Mouse (Mus musculus) stomach, postnatal 0 days (tissue): ENCODE results near the gene Pdcd7. TPM values are rescaled to one million over a fixed set of nuclear protein-coding genes. Genes with fewer than 3 reads are reported as not detected.

Experiments used
- ATAC-seq: fragments of 200-750 bp; cut with Nextera tagmentation; 2 replicates; pipeline ENCODE4 v1.8.0; 2017; ENCODE audit not compliant: low FRiP score, low TSS enrichment
- DNase-seq: peaks from one replicate; pipeline ENCODE4 v3.0.0-alpha.2; 2016; ENCODE audit warnings: low spot score
- H3K27ac ChIP-seq: fragments of 300-500 bp; sonication (generic); replicated peaks from 2 replicates; pipeline ENCODE4 v1.5.1; 2014; ENCODE audit warnings: mild to moderate bottlenecking, control low read depth
- H3K27me3 ChIP-seq: fragments of 300-500 bp; sonication (generic); 2 replicates; pipeline ENCODE4 v1.6.1; 2014; ENCODE audit warnings: low read length; ENCODE audit not compliant: control insufficient read depth, insufficient read depth
- H3K36me3 ChIP-seq: fragments of 300-500 bp; sonication (generic); 2 replicates; pipeline ENCODE4 v1.6.1; 2014; ENCODE audit warnings: low read length, mixed read lengths; ENCODE audit not compliant: control insufficient read depth, insufficient read depth
- H3K4me1 ChIP-seq: fragments of 300-500 bp; sonication (generic); replicated peaks from 2 replicates; pipeline ENCODE4 v1.6.1; 2014; ENCODE audit warnings: antibody characterized with exemption; ENCODE audit not compliant: control insufficient read depth, insufficient read depth
- H3K4me2 ChIP-seq: fragments of 300-500 bp; sonication (generic); replicated peaks from 2 replicates; pipeline ENCODE4 v1.6.1; 2014; ENCODE audit warnings: low read depth, mild to moderate bottlenecking, control low read depth, moderate library complexity
- H3K4me3 ChIP-seq: fragments of 300-500 bp; sonication (generic); 2 replicates; pipeline ENCODE4 v1.5.1; 2014; ENCODE audit warnings: low read depth, low read length, control low read depth
- H3K9ac ChIP-seq: fragments of 300-500 bp; sonication (generic); 2 replicates; pipeline ENCODE4 v1.6.1; 2014; ENCODE audit warnings: mild to moderate bottlenecking, low read length, control low read depth, mixed read lengths
- H3K9me3 ChIP-seq: fragments of 300-500 bp; sonication (generic); 2 replicates; pipeline ENCODE4 v1.6.1; 2016; ENCODE audit warnings: low read length; ENCODE audit not compliant: control insufficient read depth
- CTCF ChIP-seq: IDR thresholded peaks from 2 replicates; pipeline ENCODE4 v1.5.1; 2016; ENCODE audit warnings: antibody characterized with exemption, low read depth, mild to moderate bottlenecking, moderate library complexity
- EP300 ChIP-seq: optimal IDR thresholded peaks from 2 replicates; pipeline ENCODE3; 2016; ENCODE audit warnings: antibody characterized with exemption
- WGBS: fragments of 180-500 bp; shearing (Covaris S2); extraction: QIAGEN DNeasy Blood & Tissue Kit; methylation state at CpG from one replicate; pipeline ENCODE4 v1.1.7; 2014; 5-methylcytosine and 5-hydroxymethylcytosine counted together
- polyA plus RNA-seq: library from polyadenylated mRNA; unstranded; fragments of >200 nt; fragmentation: Nextera tagmentation; extraction: Ambion mirVana; gene quantifications from 2 replicates; pipeline ENCODE4 v1.2.1, GENCODE M21; 2015

Gene Pdcd7
- polyA plus RNA-seq, 1 experiment from 2014 or later = 5.8 TPM

- no peak overlapping the region for H3K4me3 ChIP-seq
- H3K4me2 ChIP-seq = no peak overlapping the region
- H3K9ac ChIP-seq = no peak overlapping the region
- H3K9me3 ChIP-seq = no peaks in the 10 kb centered on the region
- TF ChIP-seq EP300 (no peak), CTCF (no peak)
- H3K27me3 ChIP-seq = 0 out of 2 replicates have a peak, but pooled peaks cover 4% of the 10 kb centered on the region
- no peaks in the 10 kb centered on the region for H3K4me1 ChIP-seq
- DNase-seq (no peak), ATAC-seq (no peak; the same call in 1 of the 2 replicates)
- 65% methylated on average over 2 of the region's 2 CpGs for WGBS
- no peaks in the 10 kb centered on the region for H3K36me3 ChIP-seq
- H3K27ac ChIP-seq = no peak overlapping the region
Observed at GRCm38 (mm10) chr9:65394360-65394759, 48.5 kb downstream of the Pdcd7 start.

DNA sequence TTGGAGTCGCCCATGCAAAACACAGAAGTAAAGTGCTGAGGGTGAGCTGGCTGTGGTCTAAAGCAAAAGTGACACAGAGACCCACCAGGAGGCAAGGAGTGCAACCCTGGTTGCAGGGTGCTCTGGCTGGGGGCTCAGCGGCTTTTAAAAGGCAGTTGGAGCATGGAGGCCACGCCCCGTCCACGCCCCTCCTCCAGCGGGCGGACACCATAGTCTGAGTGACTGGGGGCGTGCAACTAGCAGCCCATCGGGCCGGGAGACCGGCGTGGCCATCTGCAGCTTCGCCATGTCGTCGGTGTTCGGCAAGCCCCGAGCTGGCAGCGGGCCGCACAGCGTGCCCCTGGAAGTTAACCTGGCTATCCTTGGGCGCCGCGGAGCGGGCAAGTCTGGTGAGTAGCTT is 52.4 kb downstream of the Pdcd7 start, which contains the start of gene Rasl12:
TSS of gene Rasl12 (plus strand) at position 228 of the 400 bp plus-strand sequence.
- TF ChIP-seq EP300 (no peak), CTCF (no peak)
- WGBS = under 1% methylated on average over 24 of the region's 24 CpGs

GRCm38 (mm10) chr9:65399934-65400333 is 54.0 kb downstream of the Pdcd7 start:
- DNase-seq = no peak
- 0 out of 2 replicates have a peak, but pooled peaks cover 4% of the 10 kb centered on the region for H3K4me1 ChIP-seq
- H3K27ac ChIP-seq = no peak overlapping the region
- no peaks in the 10 kb centered on the region for H3K27me3 ChIP-seq
- H3K4me3 ChIP-seq = no peak overlapping the region
- 78% methylated on average over 6 of the region's 6 CpGs for WGBS
- H3K4me2 ChIP-seq = no peak overlapping the region
- H3K36me3 ChIP-seq = no peaks in the 10 kb centered on the region
- no peak overlapping the region for H3K9ac ChIP-seq
- TF ChIP-seq CTCF = no peak
- TF ChIP-seq EP300 = no peak
- no peak for ATAC-seq
- H3K9me3 ChIP-seq = no peaks in the 10 kb centered on the region

More for the DNA sequence above, 52.4 kb downstream of the Pdcd7 start, which contains the start of gene Rasl12:
- ATAC-seq (peak; percentile 49; the same call in 1 of the 2 replicates), DNase-seq (peak; percentile 64)
- no peaks in the 10 kb centered on the region for H3K4me1 ChIP-seq
- peak within 1 kb of the TSS; percentile 40 for H3K4me3 ChIP-seq
- H3K4me2 ChIP-seq = peak within 1 kb of the TSS; percentile 76
- no peaks in the 10 kb centered on the region for H3K27me3 ChIP-seq
- H3K27ac ChIP-seq = no peak within 1 kb of the TSS
- H3K36me3 ChIP-seq = no peaks in the 10 kb centered on the region
- peak within 1 kb of the TSS; percentile 38; the same call in 1 of the 2 replicates for H3K9ac ChIP-seq
- H3K9me3 ChIP-seq = no peaks in the 10 kb centered on the region

DNA sequence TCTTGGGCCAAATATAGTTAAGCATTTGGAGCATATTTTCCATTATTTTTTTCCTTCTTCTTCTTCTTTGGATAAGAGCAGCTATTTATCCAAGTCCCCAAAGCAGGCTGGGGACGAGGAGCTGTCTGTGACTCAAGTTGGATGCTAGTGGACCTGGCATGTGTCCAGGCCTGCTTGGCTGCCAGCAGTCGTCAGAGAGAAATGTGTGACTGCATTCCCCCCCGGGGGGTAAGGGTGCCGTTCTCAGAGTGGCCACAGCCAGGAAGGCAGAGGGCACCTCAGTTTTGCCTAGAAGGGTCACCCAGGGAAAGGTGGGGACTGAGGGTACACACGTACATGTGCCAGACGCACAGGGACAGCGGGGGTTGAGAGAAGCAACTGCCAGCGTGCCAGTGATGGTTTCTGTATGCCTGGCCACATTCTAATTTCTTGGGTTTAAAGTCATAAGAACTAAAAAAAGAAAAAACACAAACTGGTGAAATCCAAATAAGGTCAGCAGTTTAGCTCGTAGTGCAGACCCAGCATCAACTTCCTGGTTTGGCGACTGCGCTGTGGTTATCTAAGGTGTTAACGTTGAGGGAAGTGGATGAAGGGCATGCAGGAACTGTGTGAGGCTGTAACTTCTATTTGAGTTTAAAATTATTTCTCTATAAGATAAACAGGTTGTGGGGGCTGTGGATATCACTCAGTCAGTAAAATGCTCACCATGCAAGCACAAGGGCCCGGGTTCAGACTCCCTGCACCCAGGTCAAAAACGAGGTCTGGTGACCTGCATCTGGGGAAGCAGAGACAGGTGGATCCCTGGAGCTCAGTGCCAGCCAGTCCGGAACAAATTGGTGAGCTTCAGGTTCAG is 58.7 kb downstream of the Pdcd7 start:
- Histone ChIP-seq H3K4me1 (0 out of 2 replicates have a peak, but pooled peaks cover 4% of the 10 kb centered on the region), H3K9ac (no peak overlapping the region), H3K9me3 (no peaks in the 10 kb centered on the region), H3K27me3 (no peaks in the 10 kb centered on the region), H3K27ac (no peak overlapping the region), H3K4me3 (no peak overlapping the region), H3K4me2 (no peak overlapping the region), H3K36me3 (no peaks in the 10 kb centered on the region)
- no peak for TF ChIP-seq CTCF
- no peak for TF ChIP-seq EP300
- ATAC-seq = no peak
- DNase-seq = peak; percentile 41
- WGBS = 55% methylated on average over 15 of the region's 15 CpGs

DNA sequence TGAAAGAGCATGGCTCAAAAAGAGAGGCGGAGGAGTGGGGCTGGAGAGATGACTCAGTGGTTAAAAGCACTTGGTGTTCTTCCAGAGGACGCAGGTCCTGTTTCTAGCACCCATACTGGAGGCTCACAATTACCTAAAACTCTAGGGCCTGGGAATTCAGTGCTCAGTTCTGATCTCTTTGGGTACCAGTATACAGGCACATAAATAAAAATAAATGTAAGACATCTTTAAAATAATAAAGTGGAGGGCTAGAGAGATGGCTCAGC is 59.2 kb downstream of the Pdcd7 start:
- Histone ChIP-seq H3K27ac (no peak overlapping the region), H3K9me3 (no peaks in the 10 kb centered on the region), H3K36me3 (no peaks in the 10 kb centered on the region), H3K4me1 (0 out of 2 replicates have a peak, but pooled peaks cover 4% of the 10 kb centered on the region), H3K27me3 (no peaks in the 10 kb centered on the region), H3K4me3 (no peak overlapping the region), H3K4me2 (no peak overlapping the region), H3K9ac (no peak overlapping the region)
- no peak for DNase-seq
- ATAC-seq = no peak
- TF ChIP-seq EP300 (no peak), CTCF (no peak)
- 65% methylated on average over 2 of the region's 2 CpGs for WGBS

GRCm38 (mm10) chr9:65407327-65407726 is 61.4 kb downstream of the Pdcd7 start:
- DNase-seq = no peak
- H3K4me1 ChIP-seq = 0 out of 2 replicates have a peak, but pooled peaks cover 4% of the 10 kb centered on the region
- no peaks in the 10 kb centered on the region for H3K27me3 ChIP-seq
- TF ChIP-seq CTCF (no peak), EP300 (no peak)
- no peak for ATAC-seq
- WGBS = 81% methylated on average over 5 of the region's 5 CpGs
- no peak overlapping the region for H3K9ac ChIP-seq
- H3K4me2 ChIP-seq = no peak overlapping the region
- no peaks in the 10 kb centered on the region for H3K9me3 ChIP-seq
- H3K4me3 ChIP-seq = no peak overlapping the region
- H3K36me3 ChIP-seq = no peaks in the 10 kb centered on the region
- no peak overlapping the region for H3K27ac ChIP-seq
